Mouse (Mus musculus) hindbrain, embryonic 13.5 days (tissue): ENCODE measurements around the gene Atad5. TPM values are rescaled to one million over a fixed set of nuclear protein-coding genes. Genes with fewer than 3 reads are reported as not detected.

Experiments used
- ATAC-seq: fragments of 200-750 bp; cut with Nextera tagmentation; 2 replicates; pipeline ENCODE4 v1.8.0; 2017; ENCODE audit warnings: moderate TSS enrichment; ENCODE audit not compliant: low FRiP score
- H3K27ac ChIP-seq: fragments of 300-500 bp; sonication (generic); 2 replicates; pipeline ENCODE4 v1.5.1; 2015; ENCODE audit warnings: inconsistent platforms, mild to moderate bottlenecking, moderate library complexity
- H3K27me3 ChIP-seq: fragments of 300-500 bp; sonication (generic); 2 replicates; pipeline ENCODE4 v1.6.1; 2015; ENCODE audit warnings: mild to moderate bottlenecking, inconsistent platforms
- H3K36me3 ChIP-seq: fragments of 300-500 bp; sonication (generic); 2 replicates; pipeline ENCODE4 v1.6.1; 2015; ENCODE audit warnings: mild to moderate bottlenecking, inconsistent platforms
- H3K4me1 ChIP-seq: fragments of 300-500 bp; sonication (generic); replicated peaks from 2 replicates; pipeline ENCODE4 v1.6.1; 2015; ENCODE audit warnings: inconsistent platforms
- H3K4me2 ChIP-seq: fragments of 300-500 bp; sonication (generic); 2 replicates; pipeline ENCODE4 v1.6.1; 2015; ENCODE audit warnings: inconsistent platforms, mild to moderate bottlenecking, moderate library complexity
- H3K4me3 ChIP-seq: fragments of 300-500 bp; sonication (generic); 2 replicates; pipeline ENCODE4 v1.5.1; 2015; ENCODE audit warnings: mild to moderate bottlenecking, inconsistent platforms
- H3K9ac ChIP-seq: fragments of 300-500 bp; sonication (generic); 2 replicates; pipeline ENCODE4 v1.6.1; 2015; ENCODE audit warnings: mild to moderate bottlenecking, inconsistent platforms
- H3K9me3 ChIP-seq: fragments of 300-500 bp; sonication (generic); 2 replicates; pipeline ENCODE4 v1.6.1; 2016; ENCODE audit warnings: inconsistent platforms
- WGBS: fragments of 180-500 bp; shearing (Covaris S2); methylation state at CpG from one replicate; pipeline ENCODE4 v1.1.7; 2015; 5-methylcytosine and 5-hydroxymethylcytosine counted together
- polyA plus RNA-seq: library from polyadenylated mRNA; unstranded; fragments of >200 nt; fragmentation: Nextera tagmentation; extraction: Ambion mirVana; gene quantifications from 2 replicates; pipeline ENCODE4 v1.2.1, GENCODE M21; 2015

Gene Atad5
- polyA plus RNA-seq, 1 experiment from 2014 or later, result 6.1 TPM

DNA sequence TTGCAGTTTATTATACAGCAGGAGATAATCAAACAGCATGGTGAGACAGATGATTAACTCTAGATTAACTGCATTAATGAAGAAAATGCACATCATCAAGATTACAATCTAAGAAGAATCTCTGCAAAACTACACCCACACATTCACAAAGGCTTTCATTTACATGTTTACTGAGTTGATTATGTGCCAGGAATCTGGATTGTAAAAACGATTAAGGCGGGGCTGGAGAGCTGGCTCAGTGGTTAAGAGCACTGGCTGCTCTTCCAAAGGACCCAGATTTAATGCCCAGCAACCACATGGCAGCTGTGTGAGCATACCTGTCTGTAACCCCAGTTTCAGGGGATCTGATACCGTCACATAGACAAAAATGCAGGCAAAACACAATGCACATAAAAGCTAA is 19.4 kb upstream of the Atad5 start:
- Histone ChIP-seq H3K4me1 (no peaks in the 10 kb centered on the region), H3K4me2 (no peak overlapping the region), H3K9ac (no peak overlapping the region), H3K9me3 (no peaks in the 10 kb centered on the region), H3K36me3 (no peaks in the 10 kb centered on the region), H3K27ac (no peak overlapping the region), H3K4me3 (no peak overlapping the region), H3K27me3 (no peaks in the 10 kb centered on the region)
- WGBS, result 89% methylated on average over 3 of the region's 3 CpGs
- no peak for ATAC-seq

DNA sequence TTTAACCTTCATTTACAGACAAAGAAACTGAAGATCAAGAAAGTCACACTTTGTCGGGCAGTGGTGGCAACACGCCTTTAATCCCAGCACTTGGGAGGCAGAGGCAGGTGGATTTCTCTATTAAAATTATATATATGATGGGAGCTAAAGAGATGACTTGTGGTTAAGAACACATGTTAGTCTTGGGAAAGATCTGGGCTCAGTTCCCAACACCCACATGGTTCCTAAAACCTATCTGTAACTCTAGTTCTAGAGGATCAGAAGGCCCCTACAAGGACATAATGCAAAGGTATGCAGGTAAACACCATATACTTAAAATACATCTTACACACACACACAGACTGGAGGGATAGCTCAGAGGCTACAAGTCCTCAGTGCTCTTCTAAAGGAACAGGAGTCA is 18.2 kb upstream of the Atad5 start:
- H3K27ac ChIP-seq, result no peak overlapping the region
- H3K4me2 ChIP-seq, result no peak overlapping the region
- WGBS, result 95% methylated on average over 2 of the region's 2 CpGs
- no peak overlapping the region for H3K9ac ChIP-seq
- ATAC-seq, result no peak
- H3K9me3 ChIP-seq, result no peaks in the 10 kb centered on the region
- H3K4me1 ChIP-seq, result no peaks in the 10 kb centered on the region
- H3K36me3 ChIP-seq, result no peaks in the 10 kb centered on the region
- H3K4me3 ChIP-seq, result no peak overlapping the region
- no peaks in the 10 kb centered on the region for H3K27me3 ChIP-seq

DNA sequence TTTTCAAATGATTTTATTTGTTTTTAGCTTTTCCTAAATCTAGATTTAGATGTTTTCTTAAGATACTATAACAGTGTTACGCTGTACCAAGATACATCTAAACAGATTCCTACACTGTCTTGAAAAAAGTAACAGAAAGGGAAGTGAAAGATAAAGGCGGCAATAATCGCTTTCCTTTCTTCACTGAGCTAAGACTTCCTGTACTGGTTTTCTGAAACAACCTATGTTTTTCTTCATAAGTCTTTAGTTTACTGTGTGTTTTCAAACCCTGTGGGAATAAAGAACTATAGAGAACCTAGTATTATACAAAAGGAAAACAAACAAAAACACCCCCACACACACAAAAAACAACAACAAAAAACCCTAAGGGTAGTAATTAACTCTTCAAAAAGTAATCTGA is 16.8 kb upstream of the Atad5 start:
- Histone ChIP-seq H3K27me3 (no peaks in the 10 kb centered on the region), H3K4me2 (no peak overlapping the region), H3K9me3 (no peaks in the 10 kb centered on the region), H3K36me3 (no peaks in the 10 kb centered on the region), H3K4me1 (no peaks in the 10 kb centered on the region), H3K9ac (no peak overlapping the region), H3K27ac (no peak overlapping the region), H3K4me3 (no peak overlapping the region)
- 91% methylated on average over 3 of the region's 3 CpGs for WGBS
- ATAC-seq, result no peak

DNA sequence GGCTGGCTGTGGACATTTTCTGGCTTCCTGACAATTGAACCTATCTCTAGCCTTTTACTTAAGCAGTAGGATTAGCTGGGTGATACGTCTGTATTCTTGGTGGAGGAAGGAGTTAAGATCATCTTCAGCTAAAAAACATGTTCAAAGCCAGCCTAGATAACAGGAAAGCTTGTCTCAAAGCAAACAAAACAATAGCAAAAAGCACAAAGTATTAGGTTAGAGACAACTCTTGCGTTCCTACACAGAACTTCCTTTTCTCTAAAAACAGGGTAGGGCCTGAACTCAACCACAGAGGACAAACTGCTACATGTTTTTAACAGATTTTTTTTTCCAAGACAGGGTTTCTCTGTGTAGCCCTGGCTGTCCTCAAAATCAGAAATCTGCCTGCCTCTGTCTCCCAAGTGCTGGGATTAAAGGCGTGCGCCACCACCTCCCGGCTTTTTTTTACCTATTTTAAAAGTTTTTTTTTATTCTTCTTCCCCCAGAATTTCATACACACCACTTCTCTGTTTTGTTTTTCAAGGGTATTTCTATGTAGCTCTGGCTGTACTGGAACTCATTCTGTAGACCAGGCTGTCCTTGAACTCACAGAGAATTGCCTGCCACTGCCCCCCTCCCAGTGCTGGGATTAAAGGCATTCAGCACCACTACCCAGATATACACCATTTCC is 13.5 kb upstream of the Atad5 start:
- no peaks in the 10 kb centered on the region for H3K9me3 ChIP-seq
- H3K4me1 ChIP-seq, result peaks cover 10% of the 10 kb centered on the region
- H3K4me3 ChIP-seq, result no peak overlapping the region
- 96% methylated on average over 5 of the region's 5 CpGs for WGBS
- ATAC-seq, result no peak
- no peak overlapping the region for H3K27ac ChIP-seq
- no peaks in the 10 kb centered on the region for H3K27me3 ChIP-seq
- H3K36me3 ChIP-seq, result no peaks in the 10 kb centered on the region
- H3K9ac ChIP-seq, result no peak overlapping the region
- no peak overlapping the region for H3K4me2 ChIP-seq

DNA sequence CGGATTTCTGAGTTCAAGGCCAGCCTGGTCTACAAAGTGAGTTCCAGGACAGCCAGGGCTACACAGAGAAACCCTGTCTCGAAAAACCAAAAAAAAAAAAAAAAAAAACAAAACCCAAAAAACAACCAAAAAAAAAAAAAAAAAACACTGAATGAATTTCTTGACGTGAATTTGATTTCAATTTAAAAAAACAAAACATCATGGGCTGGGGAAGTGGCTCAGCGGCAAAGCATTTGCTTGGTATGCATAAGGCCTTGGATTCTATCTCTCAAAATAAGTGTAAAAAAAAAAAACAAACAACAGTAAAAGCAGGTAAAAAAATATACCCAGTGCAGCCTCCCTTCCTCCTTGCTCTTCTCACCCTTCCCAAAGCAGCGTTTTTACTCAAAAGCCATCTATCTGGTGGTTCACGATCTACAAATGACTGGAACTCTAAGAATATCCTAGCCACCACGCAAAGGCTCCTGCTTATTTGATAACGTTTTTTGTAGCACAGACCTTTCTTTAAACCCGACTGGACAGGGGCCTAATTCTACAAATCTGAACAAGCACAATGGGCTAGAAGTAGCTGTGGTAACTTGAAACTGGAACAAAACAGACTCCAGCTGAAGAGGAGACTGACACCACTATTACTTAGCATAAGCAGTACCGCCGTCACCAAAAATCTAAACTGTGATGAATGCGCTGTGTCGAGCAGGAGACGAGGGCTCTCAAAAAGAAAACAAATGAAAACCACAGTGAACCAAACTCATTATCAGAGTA is 11.2 kb upstream of the Atad5 start:
- Histone ChIP-seq H3K4me3 (no peak overlapping the region), H3K4me1 (peaks cover 14% of the 10 kb centered on the region), H3K4me2 (no peak overlapping the region), H3K9me3 (no peaks in the 10 kb centered on the region), H3K27me3 (no peaks in the 10 kb centered on the region), H3K36me3 (no peaks in the 10 kb centered on the region), H3K27ac (no peak overlapping the region), H3K9ac (no peak overlapping the region)
- no peak for ATAC-seq
- 82% methylated on average over 14 of the region's 14 CpGs for WGBS

DNA sequence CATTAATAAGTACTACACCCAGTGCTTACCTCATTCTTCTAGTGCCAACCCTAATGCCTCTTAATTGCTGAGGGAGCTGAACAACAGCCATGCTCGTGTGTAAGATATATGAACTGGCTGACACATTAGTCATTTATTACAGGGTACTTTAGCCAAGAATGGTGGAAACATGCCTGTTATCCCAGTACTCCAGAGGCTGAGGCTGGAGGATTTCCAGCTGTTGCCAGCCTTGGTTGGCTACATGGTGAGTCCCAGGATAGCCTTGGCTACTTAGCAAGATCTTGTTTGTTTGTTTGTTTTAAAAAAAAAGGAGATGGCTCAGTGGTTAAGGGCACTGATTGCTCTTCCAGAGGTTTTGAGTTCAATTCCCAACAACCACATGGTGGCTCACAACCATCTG is 10.4 kb upstream of the Atad5 start:
- no peak for ATAC-seq
- Histone ChIP-seq H3K4me2 (no peak overlapping the region), H3K36me3 (no peaks in the 10 kb centered on the region), H3K9ac (no peak overlapping the region), H3K4me1 (peaks cover 14% of the 10 kb centered on the region), H3K9me3 (no peaks in the 10 kb centered on the region), H3K4me3 (no peak overlapping the region), H3K27me3 (no peaks in the 10 kb centered on the region), H3K27ac (no peak overlapping the region)
- 55% methylated on average over 1 of the region's 1 CpGs for WGBS

DNA sequence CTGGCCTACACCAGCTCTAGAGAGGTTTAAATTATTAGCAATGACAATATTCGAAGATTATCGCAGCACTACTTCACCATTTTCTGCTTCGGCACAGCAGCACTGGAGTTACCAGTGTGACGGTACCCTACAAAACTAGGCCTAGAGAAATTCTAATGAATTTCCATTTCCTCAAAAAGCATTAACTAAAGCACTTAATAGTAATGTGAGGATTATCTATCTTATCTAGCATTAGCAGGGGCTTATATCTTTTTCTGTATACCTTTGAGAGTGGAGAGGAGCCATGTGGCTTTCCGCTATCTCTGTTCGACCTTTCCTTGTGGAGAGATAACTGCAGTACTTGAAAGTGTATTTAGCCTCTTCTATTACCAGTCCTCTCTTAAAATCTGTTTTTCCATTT is 9.4 kb upstream of the Atad5 start:
- Histone ChIP-seq H3K9ac (peak overlapping the region; percentile 91; the same call in 1 of the 2 replicates), H3K27me3 (no peaks in the 10 kb centered on the region), H3K4me3 (peak overlapping the region; percentile 89), H3K9me3 (no peaks in the 10 kb centered on the region), H3K36me3 (no peaks in the 10 kb centered on the region), H3K27ac (no peak overlapping the region), H3K4me1 (peaks cover 14% of the 10 kb centered on the region), H3K4me2 (peak overlapping the region; percentile 83)
- 70% methylated on average over 6 of the region's 6 CpGs for WGBS
- no peak for ATAC-seq

DNA sequence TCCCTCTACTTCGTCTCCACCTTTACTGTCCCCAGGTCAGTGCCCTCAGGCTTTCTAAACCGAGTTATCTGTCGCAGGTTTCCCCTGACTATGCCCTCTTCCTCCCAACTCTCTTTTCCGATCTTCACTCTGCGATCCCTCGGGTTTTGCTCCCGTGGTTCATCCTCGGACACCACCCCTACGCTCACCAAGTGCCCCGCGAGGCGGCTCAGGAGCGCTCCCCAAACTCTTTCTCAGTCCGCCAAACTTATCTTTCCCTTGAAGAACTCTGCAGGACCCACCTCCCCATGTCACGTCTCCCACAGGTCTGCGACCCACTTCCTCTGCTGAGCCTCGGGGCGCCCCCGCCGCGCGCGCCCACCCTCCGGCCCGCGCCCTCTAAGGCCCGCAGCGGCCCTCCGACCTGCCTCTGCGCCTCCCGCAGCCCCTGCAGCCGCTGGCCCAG is 8.8 kb upstream of the Atad5 start:
- H3K9ac ChIP-seq, result peak overlapping the region; percentile 91
- H3K4me3 ChIP-seq, result peak overlapping the region; percentile 89
- no peaks in the 10 kb centered on the region for H3K36me3 ChIP-seq
- peaks cover 14% of the 10 kb centered on the region for H3K4me1 ChIP-seq
- no peaks in the 10 kb centered on the region for H3K27me3 ChIP-seq
- H3K9me3 ChIP-seq, result no peaks in the 10 kb centered on the region
- peak overlapping the region; percentile 83 for H3K4me2 ChIP-seq
- ATAC-seq, result no peak; the same call in 1 of the 2 replicates
- H3K27ac ChIP-seq, result peak overlapping the region; percentile 84
- under 1% methylated on average over 30 of the region's 32 CpGs for WGBS

DNA sequence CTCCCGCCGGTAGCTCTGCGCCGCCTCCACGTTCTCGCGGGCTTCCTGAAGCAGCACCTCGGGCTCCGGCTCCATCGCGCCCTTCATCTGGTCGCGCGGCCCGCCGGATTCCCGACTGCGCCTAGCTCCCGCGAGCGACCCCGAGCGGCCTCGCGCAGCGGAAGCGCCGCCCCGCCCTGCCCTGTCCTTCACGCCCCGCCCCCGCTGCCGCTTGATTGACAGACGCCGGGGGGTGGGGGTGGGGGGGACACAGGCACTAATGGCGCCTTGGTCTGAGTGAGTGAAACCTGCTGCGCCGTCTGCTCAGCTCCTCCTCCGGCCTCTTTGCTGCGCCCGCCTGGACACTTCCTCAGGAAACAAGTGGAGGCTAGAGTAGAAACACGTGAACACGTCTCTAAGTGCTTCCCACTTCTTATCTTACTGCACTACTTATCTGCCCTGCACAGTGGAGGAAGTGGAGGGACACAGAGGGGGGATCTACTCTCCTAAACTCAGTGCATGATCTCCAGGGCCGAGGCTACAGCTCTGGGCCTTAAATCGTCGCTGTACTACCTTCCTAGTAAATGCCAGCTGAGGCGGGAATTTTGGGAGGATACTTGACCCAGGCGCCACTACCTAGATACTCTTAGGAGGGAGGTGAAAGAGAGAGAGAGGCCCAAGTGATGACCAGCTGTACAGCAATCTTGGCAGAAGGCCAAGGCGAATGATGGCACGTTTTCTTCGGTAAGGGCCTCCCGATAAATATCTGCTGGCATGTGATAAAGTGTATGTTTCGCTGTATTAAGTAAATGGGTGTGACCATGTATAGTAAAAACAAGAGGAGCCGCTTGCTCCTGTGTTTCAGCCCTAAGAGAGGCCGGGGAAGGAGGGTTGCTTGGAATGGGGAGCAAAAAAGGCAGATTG is 8.1 kb upstream of the Atad5 start, which contains the start of gene Crlf3:
Gene Crlf3 (minus strand): TSS at position 166 of the 903 bp plus-strand sequence.
- Histone ChIP-seq H3K27ac (peak within 1 kb of the TSS; percentile 84), H3K9me3 (no peaks in the 10 kb centered on the region), H3K36me3 (no peaks in the 10 kb centered on the region), H3K27me3 (no peaks in the 10 kb centered on the region), H3K4me3 (peak within 1 kb of the TSS; percentile 89), H3K4me2 (peak within 1 kb of the TSS; percentile 83), H3K4me1 (peaks cover 14% of the 10 kb centered on the region), H3K9ac (peak within 1 kb of the TSS; percentile 91)
- 7% methylated on average over 55 of the region's 55 CpGs for WGBS
- peak; percentile 94 for ATAC-seq

DNA sequence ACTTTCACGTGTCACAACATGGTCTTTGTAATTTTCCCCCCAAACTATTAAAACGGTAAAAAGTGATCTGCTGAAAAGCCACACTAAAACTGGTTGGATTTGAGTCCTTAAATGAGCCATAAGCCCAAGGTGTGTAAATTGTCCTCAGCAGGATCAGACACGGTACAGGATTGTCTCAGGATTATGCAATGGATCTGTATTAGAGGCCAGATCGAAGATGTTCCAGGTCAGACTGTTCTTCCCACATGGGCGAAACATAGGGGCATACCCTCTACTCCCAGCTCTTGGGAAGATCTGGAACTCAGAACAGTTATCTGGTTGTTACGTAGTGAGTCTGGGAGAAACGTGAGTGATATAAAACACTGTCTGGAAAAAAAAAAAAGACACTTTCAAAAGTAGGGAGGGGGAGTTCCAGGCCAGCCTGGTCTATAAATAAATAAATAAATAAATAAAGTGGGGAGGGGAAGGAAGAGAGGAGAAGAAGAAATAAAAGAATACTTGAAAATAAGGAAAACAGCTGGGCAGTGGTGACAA is 7.3 kb upstream of the Atad5 start:
- H3K27ac ChIP-seq, result no peak overlapping the region
- no peak overlapping the region; the same call in 1 of the 2 replicates for H3K4me2 ChIP-seq
- H3K9ac ChIP-seq, result no peak overlapping the region
- H3K36me3 ChIP-seq, result no peaks in the 10 kb centered on the region
- no peaks in the 10 kb centered on the region for H3K27me3 ChIP-seq
- no peaks in the 10 kb centered on the region for H3K9me3 ChIP-seq
- no peak overlapping the region for H3K4me3 ChIP-seq
- ATAC-seq, result no peak
- peaks cover 14% of the 10 kb centered on the region for H3K4me1 ChIP-seq
- WGBS, result 87% methylated on average over 7 of the region's 7 CpGs

DNA sequence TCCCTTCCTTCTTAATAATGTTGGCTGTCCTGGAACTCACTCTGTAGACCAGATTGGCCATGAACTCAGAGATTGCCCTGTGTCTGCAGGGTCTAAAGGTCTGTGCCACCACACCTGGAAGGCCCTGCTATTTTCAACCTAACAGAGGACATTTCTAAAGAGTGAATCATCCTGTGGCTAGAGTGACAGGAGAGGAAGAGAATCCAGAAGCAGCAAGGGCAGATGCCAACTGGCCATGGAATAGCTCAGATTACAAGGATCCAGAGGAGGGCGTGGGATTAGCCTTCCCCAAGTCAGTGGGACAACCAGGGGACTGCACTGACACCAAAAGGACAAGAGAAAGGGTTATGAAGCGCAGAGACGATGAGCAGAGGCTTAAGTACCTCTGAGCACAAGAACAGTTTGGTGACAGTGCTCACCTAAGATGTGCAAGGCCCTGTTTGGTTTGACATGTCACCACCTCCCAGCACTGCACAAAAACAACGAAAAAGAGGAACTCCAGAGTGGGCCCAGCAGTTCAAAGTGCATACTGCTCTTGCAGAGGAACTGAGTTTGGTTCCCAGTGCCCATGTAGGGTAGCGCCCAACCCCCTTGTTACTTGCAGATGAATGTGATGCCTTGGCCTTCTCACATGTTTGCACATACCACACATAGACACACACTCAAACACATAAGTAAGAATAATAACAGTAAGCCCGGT is 3.7 kb upstream of the Atad5 start:
- no peak overlapping the region for H3K4me2 ChIP-seq
- H3K4me3 ChIP-seq, result no peak overlapping the region
- H3K9me3 ChIP-seq, result no peaks in the 10 kb centered on the region
- 85% methylated on average over 6 of the region's 6 CpGs for WGBS
- no peak overlapping the region for H3K9ac ChIP-seq
- no peak for ATAC-seq
- H3K36me3 ChIP-seq, result no peaks in the 10 kb centered on the region
- no peaks in the 10 kb centered on the region for H3K27me3 ChIP-seq
- H3K27ac ChIP-seq, result no peak overlapping the region
- peaks cover 18% of the 10 kb centered on the region for H3K4me1 ChIP-seq
